Mouse (Mus musculus) ES-Bruce4 (cell line): ENCODE data around the gene Shank1.

Source experiments
- CTCF ChIP-seq: IDR thresholded peaks from one replicate; pipeline ENCODE4 v1.8.1; 2011; ENCODE audit warnings: low read depth, low read length
- EP300 ChIP-seq: IDR thresholded peaks from 2 replicates; pipeline ENCODE4 v1.6.1; 2011; ENCODE audit warnings: low read depth, low read length; ENCODE audit not compliant: insufficient read depth
- POLR2A ChIP-seq: IDR thresholded peaks from one replicate; pipeline ENCODE4 v1.8.1; 2011; ENCODE audit warnings: low read length; ENCODE audit not compliant: insufficient read depth

DNA sequence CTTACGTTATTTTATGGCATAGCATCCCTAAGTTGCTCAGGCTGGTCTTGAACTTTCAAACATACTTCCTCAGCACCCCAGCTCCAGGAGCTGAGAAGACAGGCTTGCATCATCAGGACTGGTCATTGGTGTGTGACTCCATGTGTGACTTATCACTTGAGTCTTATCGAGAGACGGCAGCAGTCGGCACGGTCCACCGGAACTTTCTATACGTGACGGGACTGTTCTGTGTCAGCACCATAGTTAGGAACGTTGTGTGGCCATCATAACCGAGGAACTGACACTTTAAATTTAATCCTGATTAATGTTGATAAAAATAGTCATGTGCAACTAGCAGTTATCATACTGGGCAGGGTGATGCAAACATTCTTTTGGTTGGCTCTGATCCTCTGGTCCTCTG lies 31.1 kb downstream of the Shank1 start:
- TF ChIP-seq POLR2A, result no peak
- TF ChIP-seq CTCF, result no peak
- no peak for TF ChIP-seq EP300
